Mouse (Mus musculus) kidney, postnatal 25 days (tissue): ENCODE results near the gene Lhx8.
A peak's percentile ranks its signal among the peaks of the same experiment; 100 is the strongest.

Experiments used
- DNase-seq, 2 experiments: peaks; one replicate each; pipeline ENCODE4 v3.0.0; 2021; ENCODE audit warnings: mixed read lengths in 2 of 2

The Lhx8 gene

DNA sequence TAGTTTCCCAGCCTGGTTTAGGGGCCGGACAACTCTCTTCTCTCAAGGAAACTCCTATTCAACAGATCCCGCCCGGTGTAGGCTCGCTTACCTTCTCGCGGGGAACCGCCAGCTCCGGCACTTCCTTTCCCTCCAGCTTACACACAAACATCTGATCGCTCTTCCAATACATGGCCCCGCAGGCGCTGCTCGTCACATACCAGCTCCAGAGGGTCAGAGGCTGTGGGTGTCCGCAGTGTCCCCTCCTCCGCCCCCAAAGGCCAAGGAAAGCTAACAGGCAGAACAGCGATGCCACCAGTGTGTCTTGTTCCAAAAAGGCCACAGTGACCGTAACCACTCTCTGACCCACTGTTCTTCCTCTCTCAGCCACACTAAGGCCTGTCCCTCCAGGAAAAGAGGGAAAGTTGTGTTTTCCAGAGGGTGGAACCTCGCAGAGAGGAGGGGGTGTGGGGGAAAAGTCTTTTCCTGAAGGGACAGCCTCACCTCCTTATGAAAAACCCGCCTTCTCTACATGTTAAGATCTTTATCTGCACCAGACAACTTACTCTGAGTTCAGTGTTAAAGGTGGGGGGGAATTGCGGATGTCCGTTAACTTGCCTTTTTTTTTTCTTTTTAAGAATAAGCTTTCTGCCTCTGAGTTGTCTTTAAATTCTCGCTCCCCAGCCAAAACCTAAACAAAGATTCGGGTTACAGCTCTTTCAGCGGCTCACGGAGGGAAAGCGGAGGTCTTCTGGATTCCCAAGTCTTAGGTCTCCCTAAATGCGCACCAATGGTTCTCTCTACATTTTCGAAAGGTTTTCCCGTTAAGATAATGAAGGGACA, at the start of gene Lhx8:
Lhx8 (minus strand) TSS at position 479 of the 822 bp plus-strand sequence.
- no peak for DNase-seq

DNA sequence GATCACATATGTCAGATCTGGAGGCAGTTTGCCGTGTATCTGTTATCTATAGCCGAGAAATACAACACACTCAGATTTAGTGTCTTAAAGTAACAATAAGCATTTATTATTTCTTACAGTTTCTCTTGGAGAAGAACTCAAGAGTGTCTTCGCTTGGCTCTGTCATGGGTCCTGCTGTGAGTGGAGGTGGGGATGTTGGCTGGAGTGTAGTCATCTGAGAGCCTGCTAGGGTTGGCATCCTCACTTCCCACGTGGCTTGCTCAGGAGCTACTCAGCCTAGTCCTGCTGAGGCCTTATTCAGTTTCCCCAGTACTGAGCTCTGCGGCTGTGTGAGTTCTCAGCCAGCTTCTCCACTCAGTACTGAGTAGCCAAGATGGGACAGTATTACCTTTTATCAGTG, 43.1 kb upstream of the Lhx8 start:
- no peak for DNase-seq

- DNase-seq: peak; percentile 41 to 42
Observed at GRCm38 (mm10) chr3:154372688-154373087, 42.2 kb upstream of the Lhx8 start.

DNA sequence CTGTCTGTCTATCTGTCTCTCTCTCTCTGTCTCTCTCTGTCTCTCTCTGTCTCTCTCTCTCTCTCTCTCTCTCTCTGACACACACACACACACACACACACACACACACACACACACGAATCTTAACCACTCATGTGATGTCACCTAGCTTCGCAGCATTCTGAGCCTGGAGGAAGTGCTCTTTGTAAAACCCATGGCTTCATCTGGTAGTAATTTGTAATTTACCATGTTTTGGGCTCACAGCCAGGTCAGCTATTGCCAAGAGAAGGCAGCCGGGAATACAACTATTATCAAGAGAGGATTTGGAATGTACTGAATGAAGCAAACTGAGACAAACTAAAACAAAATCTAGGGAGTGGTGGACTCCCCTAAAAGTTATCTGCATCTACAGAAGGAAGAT, 36.9 kb upstream of the Lhx8 start:
- no peak for DNase-seq

GRCm38 (mm10) chr3:154364604-154365209, 34.2 kb upstream of the Lhx8 start:
- peak; percentile 33 to 57 for DNase-seq

GRCm38 (mm10) chr3:154363507-154363906, 33.0 kb upstream of the Lhx8 start:
- no peak for DNase-seq

- no peak for DNase-seq
Observed at GRCm38 (mm10) chr3:154359231-154359630, 28.8 kb upstream of the Lhx8 start.

GRCm38 (mm10) chr3:154340294-154340914, 9.9 kb upstream of the Lhx8 start:
- no peak for DNase-seq

- no peak for DNase-seq
Observed at GRCm38 (mm10) chr3:154339649-154340260, 9.3 kb upstream of the Lhx8 start.

DNA sequence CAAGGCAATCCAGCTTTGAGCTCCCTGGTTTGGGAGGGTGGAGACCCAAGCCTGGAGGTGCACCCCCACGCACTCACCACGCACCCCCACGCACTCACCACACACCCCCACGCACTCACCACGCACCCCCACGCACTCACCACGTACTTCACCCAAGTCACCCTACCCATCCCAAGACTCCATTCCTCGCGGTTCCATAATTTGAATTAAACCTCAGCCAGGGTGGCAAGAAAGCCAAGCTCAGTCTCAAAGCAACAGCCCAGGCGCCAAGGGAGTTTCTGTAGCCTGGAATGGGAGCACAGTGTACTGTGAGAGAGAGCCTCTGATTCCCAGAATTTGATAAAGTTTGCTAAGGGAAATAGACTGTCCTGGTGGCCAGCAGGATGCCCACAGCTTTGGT, 4.3 kb upstream of the Lhx8 start:
- no peak for DNase-seq

DNA sequence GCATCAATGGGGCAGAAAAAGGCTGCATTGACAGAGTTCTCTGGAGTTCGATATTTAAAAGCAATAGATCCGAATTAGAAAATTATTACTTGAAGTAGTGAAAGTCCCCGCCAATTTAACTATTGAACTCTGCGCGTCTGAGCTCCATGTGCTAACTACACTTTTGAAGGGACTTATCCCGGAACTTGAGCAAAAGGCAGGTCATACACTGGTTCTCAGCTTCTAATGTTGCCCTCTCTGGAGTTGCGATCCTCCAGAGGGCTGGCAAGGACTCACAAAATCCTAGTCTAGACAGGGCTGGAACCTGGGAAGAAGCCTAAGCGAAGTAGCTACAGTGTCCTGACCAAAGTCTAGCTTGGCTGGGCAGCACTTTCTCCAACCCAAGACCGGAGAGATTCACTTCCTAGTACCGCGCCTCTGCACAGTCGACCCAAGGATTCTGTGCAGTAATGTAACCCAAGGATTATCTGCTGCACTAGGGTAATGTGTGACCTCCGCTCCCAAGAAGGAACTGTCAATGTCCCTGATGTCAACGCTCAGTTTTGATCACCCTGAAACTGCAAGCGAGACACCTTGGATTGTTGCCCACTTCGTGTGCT, 3.0 kb upstream of the Lhx8 start:
- no peak for DNase-seq

GRCm38 (mm10) chr3:154332941-154333340, 2.5 kb upstream of the Lhx8 start:
- DNase-seq: no peak

- peak in 1 of 2 experiments; percentile 18 for DNase-seq
Observed at GRCm38 (mm10) chr3:154332213-154332530, 1.7 kb upstream of the Lhx8 start.

DNA sequence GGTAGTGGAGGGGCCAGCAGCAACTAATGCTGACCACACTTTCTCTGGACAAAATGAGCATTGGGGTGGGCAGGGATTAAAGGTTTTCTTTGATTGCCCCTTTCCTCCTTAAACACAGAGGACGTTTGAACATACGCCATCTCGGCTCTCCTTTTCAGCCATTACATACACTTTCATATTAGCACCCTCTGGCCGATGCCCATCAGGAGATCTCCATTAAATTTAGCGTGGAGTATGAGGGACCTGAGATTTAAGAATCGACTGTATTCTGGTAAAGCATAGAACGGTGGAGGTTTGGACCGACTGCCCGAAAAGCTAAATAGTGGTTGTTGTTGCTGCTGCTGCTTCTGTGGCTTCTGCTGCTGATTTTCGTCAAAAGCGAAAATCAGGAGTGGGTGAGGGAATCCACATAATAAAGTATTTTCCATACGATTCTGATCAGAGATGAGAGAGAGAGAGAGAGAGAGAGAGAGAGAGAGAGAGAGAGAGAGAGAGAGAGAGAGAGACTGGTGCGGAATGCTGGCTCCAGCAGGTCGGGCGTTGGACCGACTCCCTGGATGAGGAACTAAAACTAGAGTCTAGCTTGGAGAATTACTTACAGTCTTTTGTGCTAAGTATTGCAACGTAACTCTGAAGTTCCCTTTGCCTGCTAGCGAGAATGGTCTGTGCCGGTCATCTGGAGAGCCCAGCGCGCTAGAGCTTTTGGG, 1.2 kb upstream of the Lhx8 start:
- DNase-seq: no peak

DNA sequence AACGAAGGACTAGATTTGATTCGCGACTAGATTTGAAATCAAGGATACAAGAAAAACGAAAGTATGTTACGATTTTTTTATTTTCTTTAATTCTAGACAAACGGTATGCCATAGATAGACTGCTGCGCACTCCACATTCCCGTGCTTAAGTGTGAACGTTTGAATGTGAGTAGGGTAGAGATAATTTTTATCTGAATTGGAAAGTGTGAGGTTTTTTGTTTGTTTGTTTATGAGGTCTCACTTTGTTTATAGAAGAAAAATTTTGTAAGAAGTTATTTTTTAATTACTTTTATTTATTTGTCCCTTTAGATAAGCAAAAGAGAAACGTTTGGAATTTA, 513 bp upstream of the Lhx8 start:
- no peak for DNase-seq

DNA sequence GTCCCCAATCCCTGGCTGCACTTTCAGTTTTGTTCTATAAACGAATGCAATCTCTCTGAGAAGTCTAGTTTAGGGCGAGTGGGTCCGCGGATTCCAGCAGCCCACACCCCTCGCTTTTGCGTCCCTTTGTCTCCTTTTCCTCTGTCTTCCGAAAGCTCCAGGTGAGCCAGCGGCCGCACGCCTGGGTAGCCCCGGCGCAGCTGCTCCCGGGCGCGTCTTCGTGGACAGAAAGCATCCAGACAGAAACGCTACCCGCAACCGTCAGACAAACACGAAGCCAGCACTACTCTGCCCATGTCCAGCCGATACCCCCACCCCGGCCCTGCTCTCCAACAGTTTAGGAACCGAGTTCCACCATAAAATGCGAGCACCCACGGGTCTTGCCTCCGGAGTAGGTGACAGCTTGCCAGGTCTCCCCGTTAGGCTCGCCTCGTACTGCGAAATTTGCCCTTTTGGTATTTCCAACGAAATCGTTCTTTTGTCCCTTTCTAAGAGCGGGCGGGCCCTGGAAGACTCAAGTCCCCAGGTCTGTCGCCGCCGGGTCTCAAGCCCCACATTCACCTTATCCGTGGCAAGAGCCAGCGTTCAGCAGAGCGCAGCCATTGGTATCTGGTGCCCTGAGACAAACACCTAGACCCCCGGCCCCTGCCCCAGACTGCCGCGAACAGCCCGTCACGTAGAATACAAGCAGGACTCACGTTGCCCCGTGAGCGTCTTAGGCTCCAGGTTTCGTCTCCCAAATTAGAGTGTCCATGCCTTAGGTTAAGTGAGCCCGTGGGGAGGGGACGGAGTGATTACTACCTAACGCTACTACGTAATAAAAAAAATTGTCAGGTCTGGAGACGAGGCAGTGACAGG, 907 bp downstream of the Lhx8 start:
- DNase-seq: peak in 1 of 2 experiments; percentile 15

DNA sequence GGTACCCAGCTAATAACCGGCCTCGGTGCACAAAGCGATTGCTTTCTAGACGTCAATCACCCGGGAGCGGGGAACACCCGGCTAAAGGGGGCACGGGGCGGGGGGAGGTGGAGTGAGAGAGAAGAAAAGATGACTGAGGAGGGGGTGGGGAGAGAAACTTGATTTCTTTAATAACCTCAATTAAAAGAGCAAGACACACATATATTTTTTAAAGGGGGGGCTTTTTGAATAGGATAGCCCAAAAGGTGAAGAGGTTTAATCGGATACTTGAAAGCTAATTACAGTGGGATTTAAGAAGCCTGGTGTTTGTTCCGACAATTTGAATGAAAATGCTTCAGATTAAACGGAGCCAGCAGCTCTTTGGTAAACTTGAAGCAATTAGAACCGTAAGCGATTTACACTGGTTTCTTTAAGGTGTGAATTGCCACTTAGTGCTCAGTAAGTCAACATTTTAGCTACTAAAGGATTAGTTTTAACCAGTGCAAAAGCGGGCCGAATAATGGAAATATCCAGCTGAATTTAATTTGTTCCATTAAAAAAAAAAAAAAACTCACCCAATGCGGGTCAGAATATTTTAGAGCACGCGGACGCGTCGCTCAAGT, 1.6 kb downstream of the Lhx8 start:
- no peak for DNase-seq

DNA sequence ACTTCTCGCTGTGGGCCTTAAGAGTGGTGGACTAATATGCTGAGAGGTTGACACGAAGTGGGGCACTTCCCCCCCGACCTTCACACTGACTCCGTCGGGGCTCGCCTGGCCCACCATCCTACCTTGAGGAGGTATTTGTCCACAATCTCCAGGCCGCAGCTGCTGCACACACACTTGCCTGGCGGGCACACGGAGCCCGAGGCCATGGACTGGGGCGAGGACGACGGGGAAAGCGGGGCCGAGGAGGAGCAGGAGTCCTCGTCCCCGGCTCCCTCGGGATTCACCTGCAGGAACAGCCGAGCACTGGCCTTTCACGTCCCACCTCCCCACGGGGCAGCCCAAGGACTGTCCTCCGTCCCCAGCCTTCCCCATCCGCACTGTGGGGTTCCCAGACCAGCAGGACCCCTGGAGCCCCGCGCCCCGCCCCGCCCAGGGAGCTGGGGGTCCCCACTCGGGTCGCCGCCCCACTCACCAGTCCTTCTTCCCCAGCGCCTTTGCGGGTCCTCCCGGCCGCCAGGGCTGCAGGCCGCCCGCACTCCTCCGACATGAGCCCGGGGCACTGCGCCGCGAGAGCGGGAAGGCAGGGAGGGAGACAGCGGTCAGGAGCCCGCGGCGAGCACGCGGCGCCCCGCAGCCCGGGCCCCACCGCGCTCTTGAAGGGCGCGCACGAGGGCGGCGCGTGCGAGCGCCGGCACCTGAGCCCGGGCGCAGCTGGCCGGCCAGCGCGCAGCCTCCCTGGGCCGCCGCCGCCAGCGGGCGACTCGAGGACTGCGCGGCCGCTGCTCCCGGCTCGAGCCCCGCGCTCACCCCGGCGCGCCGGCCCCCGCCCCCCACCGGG, 2.4 kb downstream of the Lhx8 start:
- peak in 1 of 2 experiments; percentile 36 for DNase-seq

GRCm38 (mm10) chr3:154327110-154327882, 3.2 kb downstream of the Lhx8 start:
- DNase-seq: no peak
